Mouse (Mus musculus) gastrocnemius, postnatal 4 days (tissue): ENCODE data around the gene 2010300C02Rik. TPM values are rescaled to one million over a fixed set of nuclear protein-coding genes. Genes with fewer than 3 reads are reported as not detected.
A peak's percentile ranks its signal among the peaks of the same experiment; 100 is the strongest.
"Not testable (repeated sequence)": the region's sequence is repeated elsewhere in the genome, so short reads cannot be mapped to it uniquely, and the experiment has no call there.

ENCODE experiments used
- DNase-seq, 2 experiments: peaks; one replicate each; pipeline ENCODE4 v3.0.0; 2021 to 2022; ENCODE audit warnings: low spot score in 2 of 2, mixed read lengths in 2 of 2
- total RNA-seq, 2 experiments: library from RNA; stranded (reverse); gene quantifications; 2 replicates each; pipeline ENCODE4 v1.2.3; 2021

The 2010300C02Rik gene
- total RNA-seq, 2 experiments from 2014 or later = 0.59 to 0.65 TPM

GRCm38 (mm10) chr1:37630412-37631210, 89.3 kb downstream of the 2010300C02Rik start:
- no peak for DNase-seq

- no peak for DNase-seq
These were observed 90.0 kb downstream of the 2010300C02Rik start for GRCm38 (mm10) chr1:37629876-37630275.

- DNase-seq = no peak
These were observed 91.1 kb downstream of the 2010300C02Rik start for GRCm38 (mm10) chr1:37628749-37629148.

GRCm38 (mm10) chr1:37624185-37624584, 95.7 kb downstream of the 2010300C02Rik start:
- no peak for DNase-seq

- DNase-seq = no peak
These were observed 97.8 kb downstream of the 2010300C02Rik start for GRCm38 (mm10) chr1:37622049-37622448.

- no peak for DNase-seq
These were observed 100.3 kb downstream of the 2010300C02Rik start for GRCm38 (mm10) chr1:37619542-37619941.

- no peak for DNase-seq
These were observed 102.8 kb downstream of the 2010300C02Rik start for GRCm38 (mm10) chr1:37617047-37617446.

- DNase-seq = no peak
These were observed 103.3 kb downstream of the 2010300C02Rik start for GRCm38 (mm10) chr1:37616569-37616968.

GRCm38 (mm10) chr1:37615290-37616040, 104.4 kb downstream of the 2010300C02Rik start:
- no peak for DNase-seq

- no peak for DNase-seq
These were observed 105.0 kb downstream of the 2010300C02Rik start for GRCm38 (mm10) chr1:37614836-37615235.

- no peak for DNase-seq
These were observed 105.8 kb downstream of the 2010300C02Rik start for GRCm38 (mm10) chr1:37614130-37614529.

GRCm38 (mm10) chr1:37611032-37611431, 108.9 kb downstream of the 2010300C02Rik start:
- DNase-seq = no peak

GRCm38 (mm10) chr1:37610242-37610641, 109.6 kb downstream of the 2010300C02Rik start:
- DNase-seq = no peak

- DNase-seq = not testable (repeated sequence)
These were observed 114.2 kb downstream of the 2010300C02Rik start for GRCm38 (mm10) chr1:37605694-37606093.

- no peak for DNase-seq
These were observed 116.7 kb downstream of the 2010300C02Rik start for GRCm38 (mm10) chr1:37603206-37603605.

GRCm38 (mm10) chr1:37602268-37602667, 117.6 kb downstream of the 2010300C02Rik start:
- no peak for DNase-seq

- DNase-seq = no peak
These were observed 118.4 kb downstream of the 2010300C02Rik start for GRCm38 (mm10) chr1:37601461-37601860.

GRCm38 (mm10) chr1:37600640-37601175, 119.2 kb downstream of the 2010300C02Rik start:
- DNase-seq = no peak

- DNase-seq = no peak
These were observed 120.9 kb downstream of the 2010300C02Rik start for GRCm38 (mm10) chr1:37598986-37599385.

GRCm38 (mm10) chr1:37594812-37595211, 125.1 kb downstream of the 2010300C02Rik start:
- DNase-seq = not testable (repeated sequence)

- peak; percentile 50 to 75 for DNase-seq
These were observed 133.9 kb downstream of the 2010300C02Rik start for GRCm38 (mm10) chr1:37585809-37586480.
